Mouse (Mus musculus) macrophage (primary cell): ENCODE measurements around the gene Pde7b. TPM values are rescaled to one million over a fixed set of nuclear protein-coding genes. Genes with fewer than 3 reads are reported as not detected.

Experiments
- H3K27ac ChIP-seq: fragments of 350-480 bp; formaldehyde crosslinking; 2 replicates; pipeline ENCODE4 v1.9.0; 2021
- H3K36me3 ChIP-seq: fragments of 350-480 bp; formaldehyde crosslinking; 2 replicates; pipeline ENCODE4 v1.9.0; 2021; ENCODE audit errors: inconsistent target
- H3K4me3 ChIP-seq: fragments of 350-480 bp; formaldehyde crosslinking; 2 replicates; pipeline ENCODE4 v1.9.0; 2021; ENCODE audit errors: inconsistent target
- H3K79me2 ChIP-seq: fragments of 350-480 bp; formaldehyde crosslinking; 2 replicates; pipeline ENCODE4 v1.9.0; 2021; ENCODE audit errors: inconsistent target
- WGBS: methylation state at CpG from one replicate; pipeline ENCODE4 v1.1.7; 2026; ENCODE audit warnings: inconsistent platforms; ENCODE audit not compliant: missing documents; 5-methylcytosine and 5-hydroxymethylcytosine counted together
- polyA plus RNA-seq: library from polyadenylated mRNA; stranded (reverse); fragments of 250-400 nt; gene quantifications from 3 replicates; pipeline ENCODE4 v1.2.4, GENCODE M21; 2018; ENCODE audit warnings: inconsistent platforms

The Pde7b gene
- polyA plus RNA-seq, 1 experiment from 2014 or later, result 42.9 TPM

DNA sequence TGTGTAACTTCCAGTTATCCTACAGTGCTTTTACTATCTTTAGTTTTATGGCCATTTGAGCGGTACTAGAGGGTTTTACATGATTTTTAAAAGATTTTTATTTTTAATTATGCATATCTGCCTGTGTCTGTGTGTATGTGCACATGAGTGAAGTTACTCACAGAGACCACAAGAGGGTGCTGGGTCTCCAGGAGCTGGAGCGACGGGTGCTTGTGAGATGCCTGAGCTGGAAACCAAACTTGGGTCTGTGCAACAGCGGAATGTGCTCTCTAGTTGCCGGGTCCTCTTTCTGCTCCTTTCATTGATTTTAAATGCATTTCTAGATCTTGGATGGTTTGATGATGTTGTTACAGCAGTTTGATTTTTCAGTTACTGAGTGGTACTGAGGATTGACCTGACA, 352.8 kb downstream of the Pde7b start:
- WGBS, result 94% methylated on average over 5 of the region's 5 CpGs
- Histone ChIP-seq H3K4me3 (no peak overlapping the region), H3K27ac (no peak overlapping the region), H3K79me2 (no peaks in the 10 kb centered on the region), H3K36me3 (no peaks in the 10 kb centered on the region)

DNA sequence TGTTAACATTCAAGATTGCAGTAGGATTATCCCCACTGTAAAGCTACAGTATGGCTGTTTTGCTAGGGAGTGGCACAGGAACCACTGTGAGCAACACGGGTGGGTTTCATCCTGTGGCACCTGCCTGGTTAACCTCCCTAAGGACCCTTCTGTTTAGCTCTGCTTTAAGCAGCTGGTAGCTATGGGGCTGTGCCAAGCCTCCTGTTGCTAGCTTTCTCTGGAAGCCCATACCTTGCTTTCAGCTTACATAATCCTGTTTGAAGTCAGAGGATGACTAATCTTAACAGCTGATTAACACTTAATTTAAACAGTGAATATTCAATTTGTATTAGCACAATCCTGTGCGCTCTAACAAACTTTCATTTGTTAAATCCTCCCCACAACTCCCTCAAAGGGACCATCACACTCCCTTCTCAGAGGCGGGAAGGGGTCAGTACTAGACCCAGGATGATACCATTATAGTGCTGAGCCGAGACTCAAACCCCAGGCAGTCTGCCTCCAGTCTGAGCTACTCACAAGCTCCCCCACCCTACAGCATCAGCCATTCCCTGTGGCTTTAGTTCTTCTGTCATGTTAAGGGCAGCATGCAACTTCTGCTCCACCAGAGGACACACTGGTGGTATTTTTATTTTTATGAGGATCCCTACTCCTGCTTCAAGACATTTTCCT, 362.3 kb downstream of the Pde7b start:
- WGBS, result 94% methylated on average over 4 of the region's 4 CpGs
- Histone ChIP-seq H3K27ac (no peak overlapping the region), H3K4me3 (no peak overlapping the region), H3K79me2 (no peaks in the 10 kb centered on the region), H3K36me3 (no peaks in the 10 kb centered on the region)

DNA sequence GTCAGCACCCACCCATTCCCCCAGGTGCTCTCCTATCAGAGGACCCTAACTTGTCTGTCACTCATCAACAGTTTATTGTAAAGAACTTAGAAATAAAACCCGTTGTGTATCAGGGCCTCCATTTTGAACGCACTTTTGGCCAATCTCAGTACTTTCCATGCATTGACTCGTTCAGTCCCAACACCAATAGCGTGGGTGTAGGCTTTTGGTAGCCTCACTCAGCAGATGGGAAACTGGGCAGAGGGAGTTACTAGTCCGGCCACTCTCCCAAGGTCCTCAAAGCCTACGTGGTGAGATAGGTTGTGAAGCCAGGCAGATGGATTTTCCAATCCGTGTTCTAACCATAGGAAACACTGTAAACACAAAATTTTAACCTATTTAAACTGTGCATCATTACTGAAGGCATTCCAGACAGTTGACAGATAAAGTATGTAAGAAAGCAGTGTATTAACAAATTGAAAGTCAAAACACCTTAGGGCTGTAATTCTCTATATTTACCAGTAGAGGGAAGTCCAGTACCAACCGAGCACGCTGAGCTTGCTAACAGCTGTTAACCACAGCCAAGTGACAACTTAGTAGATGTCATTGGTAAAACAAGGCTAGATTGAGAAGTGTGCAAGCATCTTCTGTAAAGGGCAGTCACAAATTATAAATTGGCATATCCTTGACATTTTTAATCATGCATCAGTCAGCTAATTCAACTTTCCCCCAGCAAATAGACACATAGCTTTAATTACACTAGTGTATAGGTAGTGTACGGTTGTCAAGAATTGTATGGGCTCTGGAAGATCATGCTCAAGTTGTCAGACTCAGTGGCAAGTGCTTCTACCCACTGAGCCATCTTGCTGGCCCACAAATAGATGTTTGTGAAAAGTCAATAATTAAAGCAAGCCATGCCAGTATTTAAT, 363.1 kb downstream of the Pde7b start:
- 70% methylated on average over 10 of the region's 10 CpGs for WGBS
- H3K4me3 ChIP-seq, result no peak overlapping the region
- H3K79me2 ChIP-seq, result no peaks in the 10 kb centered on the region
- no peaks in the 10 kb centered on the region for H3K36me3 ChIP-seq
- no peak overlapping the region for H3K27ac ChIP-seq

DNA sequence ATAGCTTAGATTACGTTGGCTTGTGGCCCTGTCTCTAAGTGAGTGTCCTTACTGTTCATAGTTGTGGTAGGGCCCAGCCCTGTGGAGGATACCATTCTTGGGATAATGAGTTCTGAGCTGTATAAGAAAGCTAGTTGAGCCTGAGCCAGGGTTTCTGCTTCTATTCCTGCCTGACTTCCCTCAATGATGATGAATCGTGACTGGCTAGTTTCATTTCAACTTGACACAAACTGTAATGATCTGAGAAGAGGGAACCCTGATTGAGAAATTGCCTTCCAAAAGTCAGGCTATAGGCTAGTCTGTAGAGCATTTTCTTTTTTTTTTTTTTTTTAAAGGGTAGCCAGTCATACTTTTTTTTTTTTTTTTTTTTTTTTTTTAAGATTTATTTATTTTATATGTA, 376.0 kb downstream of the Pde7b start:
- WGBS, result 0% methylated on average over 2 of the region's 2 CpGs

More for the DNA sequence above, 376.0 kb downstream of the Pde7b start:
- Histone ChIP-seq H3K79me2 (peaks cover 29% of the 10 kb centered on the region), H3K27ac (peak overlapping the region; percentile 57), H3K36me3 (peaks cover 13% of the 10 kb centered on the region), H3K4me3 (peak overlapping the region; percentile 54)

Other genes starting within 250 kb of the Pde7b start
- gene Ahi1, start 227.5 kb upstream of the Pde7b start, polyA plus RNA-seq, result 1.4 to 3.4 TPM (median 2.7 TPM) in 3 replicates